Mouse (Mus musculus) adrenal gland, adult 8-10 months (tissue): ENCODE data around the gene Slc25a14. TPM values are rescaled to one million over a fixed set of nuclear protein-coding genes. Genes with fewer than 3 reads are reported as not detected.

Source experiments
- DNase-seq: peaks from one replicate; pipeline ENCODE4 v3.0.0; 2022
- total RNA-seq, 4 experiments: library from RNA; stranded (reverse); gene quantifications; 2 replicates each; pipeline ENCODE4 v1.2.4; 2022

The Slc25a14 gene
- total RNA-seq: 10 to 100 TPM; 15.3 to 17.2 (median 16.2) TPM

GRCm38 (mm10) chrX:48623379-48624053, at the start of gene Slc25a14:
TSS of gene Slc25a14 (plus strand) at chrX:48623413.
- DNase-seq: peak; percentile 67

DNA sequence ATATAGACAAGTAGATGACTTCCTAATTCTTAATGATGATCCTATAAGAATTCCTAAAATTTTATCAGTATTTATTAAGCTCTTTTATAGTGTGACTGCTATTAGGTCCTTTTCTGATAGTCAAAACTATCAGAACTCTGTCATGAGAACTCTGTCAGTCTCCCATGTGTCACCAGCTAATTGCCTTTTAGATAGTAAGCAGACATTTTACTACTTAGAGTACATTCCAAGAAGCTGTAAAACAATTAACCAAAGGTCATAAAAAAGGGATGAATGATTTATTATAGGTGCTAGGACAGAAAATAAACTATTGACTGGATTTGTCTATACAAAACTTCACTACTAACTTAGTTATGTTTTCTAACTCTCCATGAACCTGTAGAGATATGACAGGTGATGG, 39.9 kb upstream of the Slc25a14 start:
- DNase-seq: no peak

DNA sequence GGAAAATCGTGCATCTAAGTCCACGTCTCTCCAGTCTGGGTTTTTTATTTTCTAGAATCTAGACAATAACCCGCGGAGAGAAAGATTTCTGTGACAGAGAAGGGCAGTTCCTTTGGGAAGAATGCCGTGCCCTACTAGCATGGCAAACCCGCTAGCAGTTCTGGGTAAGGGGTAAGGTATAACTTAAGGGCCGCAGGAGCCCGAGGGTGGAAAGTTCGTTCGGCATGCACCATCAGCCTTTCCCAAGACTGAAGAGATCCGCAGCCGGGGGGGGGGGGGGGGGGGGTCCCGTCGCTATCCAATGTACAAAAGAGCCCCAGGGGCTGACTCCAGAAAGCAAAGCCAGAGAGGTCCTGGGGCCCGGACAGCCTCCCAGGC, 29.5 kb upstream of the Slc25a14 start:
- DNase-seq: no peak

DNA sequence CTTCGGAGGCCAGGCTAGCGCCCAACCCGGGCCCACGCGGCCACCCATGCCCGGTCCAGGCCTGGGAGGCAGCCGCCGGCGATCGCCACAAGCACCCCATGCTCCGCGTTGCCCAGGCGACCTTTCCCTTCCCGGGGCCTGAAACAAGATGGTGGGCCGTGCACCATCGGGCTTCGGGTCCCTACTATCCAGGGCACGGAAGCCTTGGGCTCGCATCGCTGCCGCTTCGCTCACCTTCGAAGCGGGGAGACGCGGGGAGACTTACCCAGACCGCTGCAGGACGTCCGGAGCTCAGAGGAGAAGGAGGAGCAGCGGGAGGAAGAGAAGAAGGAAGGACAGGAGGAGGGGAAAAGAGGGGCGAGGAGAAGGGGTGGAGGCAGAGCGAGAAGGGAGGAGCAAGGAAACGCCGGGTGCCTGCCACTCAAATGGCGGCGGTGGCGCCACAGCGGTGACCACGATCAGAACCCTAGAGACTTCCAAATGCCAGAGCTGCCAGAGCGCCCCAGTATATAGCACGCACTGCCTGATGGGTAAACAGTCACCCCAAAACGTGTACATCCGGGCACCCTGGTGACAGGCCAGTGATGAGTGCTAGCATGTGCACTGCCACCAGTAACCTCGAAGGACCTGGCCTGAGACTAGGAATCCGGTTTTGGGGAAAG, 29.0 kb upstream of the Slc25a14 start, which contains the start of gene Zfp280c:
Zfp280c (minus strand) TSS at position 406 of the 662 bp plus-strand sequence.
- DNase-seq: peak; percentile 59

GRCm38 (mm10) chrX:48596053-48596452, 27.2 kb upstream of the Slc25a14 start:
- no peak for DNase-seq

DNA sequence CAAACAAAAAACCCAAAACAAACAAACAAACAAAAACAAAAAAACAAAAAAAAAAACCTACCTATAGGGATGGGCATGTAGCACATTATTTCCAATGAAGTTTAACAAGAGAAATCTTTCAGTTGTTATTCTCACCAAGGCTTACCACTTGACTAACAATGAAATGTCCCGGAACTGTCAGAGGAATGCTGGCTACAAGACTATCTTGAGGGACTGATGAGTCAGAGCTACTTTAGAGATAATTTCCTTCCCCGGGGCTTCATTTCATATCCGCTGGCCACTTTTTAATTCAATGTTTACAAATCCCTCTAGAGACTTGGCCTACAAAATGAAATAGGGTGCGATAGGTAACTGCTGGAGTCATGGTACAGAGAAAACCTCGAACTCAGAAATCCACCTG, 26.3 kb upstream of the Slc25a14 start:
- no peak for DNase-seq

- no peak for DNase-seq
These were observed 18.3 kb upstream of the Slc25a14 start for GRCm38 (mm10) chrX:48604872-48605271.

GRCm38 (mm10) chrX:48623049-48623378, 199 bp upstream of the Slc25a14 start:
- DNase-seq: no peak

DNA sequence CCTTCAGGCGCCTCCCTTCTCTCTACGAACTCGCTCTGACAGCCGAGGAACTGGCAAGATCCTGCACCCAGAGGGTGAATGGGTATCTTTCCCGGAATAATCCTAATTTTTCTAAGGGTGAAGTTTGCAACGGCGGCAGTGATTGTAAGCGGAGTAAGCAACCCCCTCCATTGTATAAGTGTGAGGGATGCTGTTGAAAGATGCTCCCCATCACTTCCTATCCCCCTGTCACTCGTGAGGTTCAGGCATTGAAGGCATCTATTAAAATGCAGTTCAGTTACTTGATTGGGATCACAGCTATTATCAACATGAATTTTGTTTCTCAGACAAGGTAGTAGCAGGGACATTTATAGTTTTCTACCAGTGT, 824 bp downstream of the Slc25a14 start:
- DNase-seq: no peak

GRCm38 (mm10) chrX:48637032-48637431, 13.8 kb downstream of the Slc25a14 start:
- DNase-seq: no peak

DNA sequence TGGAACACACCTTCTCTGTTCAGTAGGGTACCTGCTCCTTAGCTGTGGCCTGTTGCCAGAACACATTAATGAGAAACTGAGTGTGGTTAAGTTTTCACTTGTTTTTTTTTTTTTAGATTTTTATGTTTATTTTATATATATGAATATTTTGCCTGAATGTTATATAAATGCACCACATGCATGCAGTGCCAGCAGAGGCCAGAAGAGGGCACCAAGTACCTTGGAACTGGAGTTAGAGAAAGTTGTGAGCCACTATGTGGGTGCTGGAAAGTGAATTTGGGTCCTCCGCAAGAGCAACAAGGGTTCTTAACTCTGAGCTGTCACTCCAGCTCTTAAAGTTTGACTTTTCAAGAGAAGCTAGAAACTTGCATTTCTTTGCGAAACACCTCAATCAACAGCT, 20.9 kb downstream of the Slc25a14 start:
- DNase-seq: no peak

DNA sequence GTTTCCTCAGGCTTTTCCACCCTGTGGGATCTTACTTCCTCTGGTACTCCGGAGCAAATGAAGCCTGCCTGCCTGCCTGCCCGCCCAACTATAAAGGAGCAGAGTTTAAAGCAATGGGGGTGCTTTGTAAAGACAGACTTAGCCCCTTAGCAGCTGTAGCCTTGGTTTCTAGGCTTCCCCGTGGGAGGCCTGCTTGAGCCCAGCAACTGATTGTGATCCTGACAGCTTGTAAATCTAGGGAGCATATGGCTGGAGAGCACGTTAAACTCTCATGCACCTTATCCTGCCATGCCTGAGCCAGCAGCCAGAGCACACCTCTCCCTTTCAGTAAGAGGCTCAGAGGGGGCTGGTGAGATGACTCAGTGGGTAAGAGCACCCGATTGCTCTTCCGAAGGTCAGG, 43.6 kb downstream of the Slc25a14 start:
- no peak for DNase-seq

DNA sequence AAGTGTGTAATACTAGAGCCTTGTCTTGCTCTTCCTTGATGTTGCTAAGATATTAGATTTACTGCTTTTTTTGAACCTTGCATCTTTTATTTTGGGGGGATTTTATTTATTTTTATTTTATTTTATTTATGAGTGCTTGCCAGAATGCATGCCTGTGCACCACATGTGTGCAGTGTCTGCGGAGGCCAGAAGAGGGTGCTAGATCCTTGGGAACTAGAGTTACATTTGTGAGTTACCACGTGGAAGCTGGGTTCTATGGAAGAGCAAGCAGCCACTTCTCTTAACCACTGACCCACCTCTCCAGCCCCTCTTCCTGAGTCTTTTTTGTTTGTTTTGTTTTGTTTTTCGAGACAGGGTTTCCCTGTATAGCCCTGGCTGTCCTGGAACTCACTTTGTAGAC, 46.4 kb downstream of the Slc25a14 start:
- DNase-seq: no peak

DNA sequence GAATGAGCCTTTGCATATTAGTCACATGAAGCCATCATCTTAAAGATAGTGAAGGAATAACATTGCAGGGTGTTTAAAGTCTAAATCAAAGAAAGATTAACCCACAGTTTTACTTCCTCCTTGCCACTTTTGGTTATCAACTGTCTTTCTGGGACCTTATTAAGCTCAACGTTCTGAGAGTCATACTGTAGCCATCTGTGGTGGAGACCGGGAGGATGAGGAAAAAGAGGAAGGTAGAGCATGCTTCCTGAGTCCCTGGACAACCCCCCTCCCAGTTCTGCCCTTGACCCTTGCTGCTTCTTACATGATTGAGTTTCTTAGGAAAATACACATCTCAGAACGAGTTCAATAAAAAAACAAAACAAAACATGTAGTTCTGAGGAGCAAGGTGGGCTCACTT, 48.5 kb downstream of the Slc25a14 start:
- DNase-seq: no peak

DNA sequence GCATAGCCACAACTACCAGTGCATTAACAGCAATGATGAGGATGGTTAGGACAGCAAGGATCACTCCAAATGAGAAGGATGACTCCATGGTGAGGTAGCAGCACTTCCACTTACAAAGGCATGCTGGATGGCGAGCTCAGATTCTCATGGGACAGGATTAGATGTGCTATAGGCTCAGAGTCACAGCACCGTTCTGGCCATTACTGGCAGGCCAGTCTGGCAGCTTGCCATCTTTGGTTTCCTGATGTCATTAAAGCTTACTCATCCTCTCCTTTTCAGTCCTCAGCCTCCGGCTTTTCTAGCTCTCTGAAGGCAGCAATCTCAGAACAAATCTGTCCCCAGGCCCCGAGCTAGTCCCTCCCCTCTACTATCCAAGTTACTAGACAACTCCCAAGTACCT, 51.0 kb downstream of the Slc25a14 start, which contains the start of gene Gpr119:
Gpr119 (minus strand) TSS at position 308 of the 400 bp plus-strand sequence.
- peak; percentile 42 for DNase-seq

- no peak for DNase-seq
These were observed 60.2 kb downstream of the Slc25a14 start for GRCm38 (mm10) chrX:48683451-48683850.

GRCm38 (mm10) chrX:48683857-48684256, 60.6 kb downstream of the Slc25a14 start:
- no peak for DNase-seq

DNA sequence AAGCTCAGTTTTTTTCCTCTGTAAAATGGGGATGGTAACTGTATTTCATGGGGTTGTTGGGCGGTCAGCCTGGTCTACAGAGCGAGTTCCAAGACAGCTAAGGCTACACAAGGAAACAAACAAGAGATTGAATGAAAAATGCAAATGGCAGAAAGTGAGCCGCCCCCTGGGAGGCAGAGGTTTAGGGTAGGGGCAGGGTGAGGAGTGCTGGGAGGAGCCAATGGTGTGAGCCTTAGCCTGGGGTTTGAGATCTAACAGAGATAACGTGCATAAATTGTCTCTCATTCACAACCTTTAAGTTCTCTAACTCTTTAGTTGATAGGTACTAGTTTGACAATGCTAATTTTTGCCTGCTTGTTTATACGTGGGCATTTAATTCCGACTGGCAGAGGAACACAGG, 71.2 kb downstream of the Slc25a14 start:
- DNase-seq: no peak

- peak; percentile 86 for DNase-seq
These were observed 71.7 kb downstream of the Slc25a14 start, which contains the start of gene Rbmx2 for GRCm38 (mm10) chrX:48694864-48695371. TSS of gene Rbmx2 (plus strand) at chrX:48695004.

- no peak for DNase-seq
These were observed 86.5 kb downstream of the Slc25a14 start for GRCm38 (mm10) chrX:48709701-48710100.
